Mouse (Mus musculus) cerebellum, postnatal 25 days (tissue): ENCODE measurements around the gene Larp1.

ENCODE experiments used
- DNase-seq, 2 experiments: peaks; one replicate each; pipeline ENCODE4 v3.0.0; 2021; ENCODE audit warnings: mixed read lengths in 2 of 2

Gene Larp1

DNA sequence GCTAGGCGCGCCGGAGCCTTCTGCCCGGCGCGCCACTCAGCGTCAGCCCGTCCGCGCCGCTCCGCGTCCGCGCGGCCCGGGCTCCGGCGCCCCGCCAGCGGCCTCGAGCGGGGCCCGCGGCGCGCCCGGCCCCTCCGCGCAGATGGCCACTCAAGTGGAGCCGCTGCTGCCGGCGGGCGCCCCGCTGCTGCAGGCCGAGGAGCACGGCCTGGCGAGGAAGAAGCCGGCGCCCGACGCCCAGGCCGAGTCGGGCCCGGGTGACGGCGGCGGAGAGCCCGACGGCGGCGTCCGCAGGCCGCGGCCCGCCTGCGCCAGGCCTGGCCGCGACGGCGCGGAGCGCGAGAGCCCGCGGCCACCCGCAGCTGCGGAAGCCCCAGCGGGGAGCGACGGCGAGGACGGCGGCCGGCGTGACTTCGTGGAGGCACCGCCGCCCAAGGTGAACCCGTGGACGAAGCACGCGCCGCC lies at the start of gene Larp1:
Larp1 (plus strand) TSS at position 14 of the 465 bp plus-strand sequence.
- DNase-seq: peak; percentile 79 to 82

DNA sequence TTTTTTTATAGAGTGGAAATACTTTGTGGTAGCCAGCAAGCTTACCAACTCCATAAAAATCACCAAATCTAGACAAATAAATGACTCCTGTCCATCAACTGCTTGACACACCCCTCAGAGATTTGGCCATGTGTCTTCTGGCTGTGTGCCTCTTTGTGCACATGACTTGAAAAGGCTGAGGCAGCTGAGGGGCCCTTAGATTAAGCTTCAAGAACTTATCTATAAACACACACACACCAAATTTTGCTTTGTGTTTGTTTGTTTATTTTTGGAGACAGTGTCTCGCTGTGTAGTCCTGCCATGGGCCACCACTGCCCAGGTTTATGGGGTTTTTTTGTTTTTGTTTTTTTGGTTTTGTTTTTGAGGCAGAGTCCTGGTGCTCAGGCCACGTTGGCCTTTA lies 48.9 kb upstream of the Larp1 start:
- DNase-seq: no peak

DNA sequence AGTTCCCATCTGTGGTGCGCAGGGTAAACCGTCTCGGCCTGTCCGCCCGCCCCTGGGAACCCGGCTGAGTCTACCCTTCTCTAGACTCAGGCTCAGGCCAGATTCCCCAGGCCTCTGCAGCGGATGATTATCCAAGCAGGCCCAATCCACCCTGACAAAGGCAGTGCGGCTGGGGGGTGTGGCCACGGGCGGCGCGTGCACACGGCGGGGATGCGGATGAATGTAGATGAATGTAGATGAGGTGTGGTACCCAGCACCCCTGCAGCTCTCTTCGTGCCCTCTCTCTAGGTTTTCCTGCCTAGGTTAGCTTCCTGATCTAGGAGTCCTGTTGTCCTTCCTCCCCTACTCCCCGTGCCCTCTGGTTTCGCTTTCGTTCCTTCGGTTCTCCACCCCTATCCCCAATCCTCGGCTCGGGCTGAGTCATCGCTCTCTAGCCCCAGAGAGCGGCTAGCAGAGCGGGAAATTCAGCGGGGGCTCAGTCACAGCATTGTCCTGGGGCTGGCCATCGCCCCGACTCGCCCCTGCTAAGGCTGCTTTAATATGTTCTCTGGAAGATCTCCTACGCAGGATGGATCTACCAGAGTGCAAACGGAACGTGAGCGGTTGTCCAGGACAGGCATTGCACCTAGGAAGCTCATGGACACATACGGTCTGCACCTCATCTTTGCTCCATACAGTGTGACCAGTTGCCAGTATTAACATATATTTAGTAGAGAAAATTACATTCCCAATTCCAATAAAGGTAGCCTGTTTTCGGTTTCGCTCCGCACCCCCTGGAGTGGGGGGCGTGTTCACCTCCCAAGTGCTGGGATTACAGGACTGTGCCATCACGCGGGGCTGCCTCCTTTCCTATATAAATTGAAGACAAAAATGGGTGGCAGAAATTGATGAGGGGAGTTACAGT lies 46.2 kb upstream of the Larp1 start:
- peak; percentile 87 to 91 for DNase-seq

DNA sequence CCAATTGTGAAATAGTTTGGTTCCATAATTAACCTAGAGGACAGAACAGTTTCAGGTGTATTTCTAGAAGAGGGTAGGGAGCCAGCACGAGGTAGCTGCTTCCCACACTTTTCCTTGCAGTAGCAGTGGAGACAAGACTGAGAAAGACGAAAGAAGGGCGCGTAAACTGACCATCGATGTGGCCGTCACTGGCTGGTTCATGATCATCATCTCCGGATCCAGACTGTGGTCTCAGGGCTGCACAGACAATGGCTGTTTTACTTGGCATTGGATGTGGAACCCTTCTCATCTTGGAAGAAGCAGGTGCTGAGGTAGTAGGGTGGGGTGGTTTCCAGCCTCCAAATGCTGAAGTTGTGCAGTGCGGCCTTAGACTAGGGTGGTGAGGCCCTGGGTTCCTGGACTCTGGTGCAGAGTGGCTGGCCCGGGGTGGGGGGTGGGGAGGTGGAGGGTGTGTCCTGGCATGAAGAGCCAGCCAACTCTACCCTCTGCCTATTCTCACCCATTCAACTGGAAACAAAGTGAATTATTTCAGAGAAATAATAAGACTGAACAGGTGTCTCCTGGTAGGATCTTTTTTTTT lies 45.5 kb upstream of the Larp1 start:
- DNase-seq: peak in 1 of 2 experiments; percentile 19

GRCm38 (mm10) chr11:57966630-57967029 lies 42.2 kb upstream of the Larp1 start:
- DNase-seq: no peak

- DNase-seq: no peak
Measured at GRCm38 (mm10) chr11:57968301-57968700, 40.6 kb upstream of the Larp1 start.

GRCm38 (mm10) chr11:57970541-57970940 lies 38.3 kb upstream of the Larp1 start:
- DNase-seq: no peak

DNA sequence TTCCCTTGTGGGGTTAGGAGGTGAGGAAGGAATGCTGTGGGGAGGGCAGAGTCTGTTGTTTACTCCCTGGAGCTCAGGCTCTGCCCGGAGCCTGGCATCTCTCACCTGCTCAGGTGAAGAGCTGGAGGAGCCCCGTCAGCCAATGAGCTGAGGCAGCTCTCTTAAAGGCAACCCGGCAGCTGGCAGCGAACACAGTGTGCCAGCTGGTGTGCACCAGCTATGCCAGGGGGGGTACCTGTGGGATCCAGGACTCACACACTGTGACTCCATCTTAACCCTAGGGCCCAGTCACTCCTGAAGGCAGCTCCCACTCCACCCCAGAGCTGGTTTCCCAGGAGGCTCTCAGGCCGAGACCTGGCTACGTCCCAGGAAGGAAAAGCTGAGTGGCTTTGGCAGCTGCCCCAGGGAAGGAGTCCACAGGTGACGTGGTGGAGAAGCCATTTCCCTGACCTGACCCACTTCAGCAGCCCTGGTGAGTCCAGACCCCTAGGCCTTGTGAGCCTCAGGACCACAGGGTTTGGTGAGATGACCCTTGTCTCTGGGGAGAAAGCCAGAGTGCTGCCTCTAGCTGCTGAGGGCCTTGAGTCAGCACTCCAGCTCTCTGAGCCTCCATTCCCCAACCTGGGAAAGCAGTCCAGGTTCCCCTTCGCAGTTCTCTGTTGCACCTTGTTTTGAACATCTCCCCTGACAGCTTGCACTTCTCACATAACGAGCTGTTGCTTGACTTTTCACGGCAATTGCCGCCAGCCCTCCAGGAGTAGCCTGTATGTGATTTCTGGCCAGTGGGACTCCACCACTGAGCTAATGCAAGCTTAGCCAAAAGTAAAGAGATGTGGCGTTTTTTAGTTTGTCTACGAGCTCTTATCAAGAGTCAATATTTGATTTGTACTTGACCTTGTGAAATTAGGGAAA lies 35.6 kb upstream of the Larp1 start:
- DNase-seq: peak; percentile 72 to 76

GRCm38 (mm10) chr11:57973913-57974234 lies 35.0 kb upstream of the Larp1 start:
- DNase-seq: no peak

- DNase-seq: no peak
Measured at GRCm38 (mm10) chr11:57975876-57976275, 33.0 kb upstream of the Larp1 start.

GRCm38 (mm10) chr11:57977681-57978080 lies 31.2 kb upstream of the Larp1 start:
- no peak for DNase-seq

GRCm38 (mm10) chr11:57979621-57980020 lies 29.2 kb upstream of the Larp1 start:
- DNase-seq: no peak

GRCm38 (mm10) chr11:57981083-57981809 lies 27.6 kb upstream of the Larp1 start:
- no peak for DNase-seq

DNA sequence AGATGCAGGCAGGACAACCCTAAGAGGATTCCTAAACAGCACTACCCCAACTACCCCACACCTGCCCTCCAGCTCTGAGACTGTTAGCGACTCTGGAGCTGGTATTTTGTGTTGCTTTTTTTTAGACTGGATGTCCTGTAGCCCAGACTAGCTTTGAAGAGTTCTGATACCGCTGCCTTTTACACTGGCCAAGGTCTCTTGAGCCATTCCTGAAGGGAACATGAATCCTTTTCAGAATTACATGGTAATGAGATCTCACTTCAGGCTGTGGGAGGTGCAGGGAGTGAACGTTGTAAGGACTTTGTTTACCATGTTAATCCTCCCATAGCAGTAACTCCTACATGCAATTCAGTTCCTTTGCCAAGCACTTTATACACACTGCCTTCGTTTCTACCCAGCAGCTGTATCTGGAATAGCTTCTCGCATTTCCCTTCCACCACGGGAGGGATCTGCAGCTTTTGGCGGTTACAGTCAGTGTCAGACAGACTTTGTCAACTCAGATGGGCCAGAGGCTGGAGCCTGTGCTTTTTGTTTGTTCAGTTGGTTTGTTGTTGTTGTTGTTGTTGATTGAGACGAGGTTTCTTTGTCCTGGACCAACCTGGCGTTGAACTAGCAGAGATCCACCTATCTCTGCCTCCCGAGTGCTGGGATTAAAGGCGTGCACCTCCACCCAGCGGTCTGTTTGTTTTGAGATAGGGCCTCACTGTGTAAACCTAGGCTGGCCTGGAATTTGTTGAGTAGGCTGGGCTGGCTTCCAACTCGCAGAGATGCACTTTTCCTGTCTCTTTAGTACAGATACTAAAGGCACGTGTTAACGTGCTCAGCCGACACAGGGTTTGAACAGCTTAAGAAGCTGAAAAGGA lies 25.2 kb upstream of the Larp1 start:
- DNase-seq: no peak

DNA sequence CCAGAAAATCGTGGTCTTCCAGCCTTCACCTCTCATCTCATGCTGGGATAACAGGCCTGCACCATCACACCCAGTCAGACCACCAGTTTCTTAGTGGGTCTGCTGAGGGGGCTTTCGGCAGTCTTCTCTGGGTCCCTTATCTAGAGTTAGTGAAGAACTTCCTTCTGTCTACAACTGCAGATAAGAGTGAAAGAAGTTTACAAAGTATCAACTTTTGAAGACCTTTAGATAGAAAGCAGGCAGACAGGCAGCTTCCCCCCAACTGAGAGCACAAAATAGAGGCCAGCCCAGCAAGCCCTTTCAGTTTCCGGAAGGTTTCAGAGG lies 24.6 kb upstream of the Larp1 start:
- DNase-seq: no peak

DNA sequence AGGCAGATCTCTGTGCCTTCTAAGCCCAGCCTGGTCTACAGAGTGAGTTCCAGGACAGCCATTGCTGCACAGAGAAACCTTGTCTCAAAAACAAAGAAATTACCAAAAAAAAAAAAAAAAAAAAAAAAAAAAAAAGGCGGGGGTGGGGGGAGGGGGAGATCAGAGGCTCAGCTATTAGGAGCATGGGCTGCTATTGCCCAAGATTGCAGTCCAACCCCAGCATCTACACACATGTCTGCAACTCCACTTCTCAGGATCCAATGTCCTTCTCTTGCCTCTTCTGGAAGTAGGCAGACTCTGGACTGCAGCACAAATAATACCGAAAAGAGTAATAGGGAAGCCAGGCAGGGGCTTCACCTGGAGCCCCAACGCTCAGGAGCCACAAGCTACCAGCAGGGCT lies 23.4 kb upstream of the Larp1 start:
- no peak for DNase-seq

- no peak for DNase-seq
Measured at GRCm38 (mm10) chr11:57986053-57986452, 22.8 kb upstream of the Larp1 start.

DNA sequence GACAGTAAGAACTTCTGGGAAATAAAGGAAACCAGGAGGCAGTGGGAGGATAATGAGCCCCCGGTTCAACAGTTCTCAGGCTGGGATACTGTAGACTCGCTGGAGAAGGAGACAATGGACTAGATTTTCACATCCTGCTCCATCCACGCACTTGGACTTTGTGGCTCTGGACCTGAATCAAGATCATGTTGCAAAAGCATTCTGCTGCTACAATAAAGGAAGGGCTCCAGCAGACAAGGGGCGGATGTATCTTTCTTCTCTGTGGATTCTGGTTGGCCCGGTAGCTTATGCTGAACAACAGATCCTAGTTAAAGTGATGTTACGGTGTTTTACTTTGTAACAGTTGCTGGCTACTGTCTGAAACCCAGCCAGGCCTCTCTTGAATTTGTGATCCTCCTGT lies 22.4 kb upstream of the Larp1 start:
- no peak for DNase-seq

GRCm38 (mm10) chr11:57986861-57987260 lies 22.0 kb upstream of the Larp1 start:
- no peak for DNase-seq

- no peak for DNase-seq
Measured at GRCm38 (mm10) chr11:57998168-57998567, 10.7 kb upstream of the Larp1 start.

DNA sequence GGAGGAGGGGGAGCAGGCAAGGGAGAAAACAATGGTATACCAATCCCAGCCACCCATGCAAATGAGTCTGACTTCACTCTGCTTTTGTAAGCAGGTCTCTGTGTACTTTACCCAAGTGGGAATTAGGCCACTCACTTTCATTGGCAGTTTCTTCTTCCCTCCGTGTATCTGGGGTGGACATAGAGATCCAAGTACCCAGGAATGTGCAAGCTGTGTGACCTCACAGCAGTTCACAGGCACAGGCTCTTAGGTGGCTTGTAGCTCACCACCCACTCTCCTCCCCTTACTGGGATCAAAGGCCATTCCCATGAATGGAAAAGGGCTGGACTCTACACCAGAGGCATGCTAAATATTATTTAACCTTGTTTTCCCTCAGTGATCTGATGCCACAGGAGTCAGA lies 10.0 kb upstream of the Larp1 start:
- DNase-seq: no peak

DNA sequence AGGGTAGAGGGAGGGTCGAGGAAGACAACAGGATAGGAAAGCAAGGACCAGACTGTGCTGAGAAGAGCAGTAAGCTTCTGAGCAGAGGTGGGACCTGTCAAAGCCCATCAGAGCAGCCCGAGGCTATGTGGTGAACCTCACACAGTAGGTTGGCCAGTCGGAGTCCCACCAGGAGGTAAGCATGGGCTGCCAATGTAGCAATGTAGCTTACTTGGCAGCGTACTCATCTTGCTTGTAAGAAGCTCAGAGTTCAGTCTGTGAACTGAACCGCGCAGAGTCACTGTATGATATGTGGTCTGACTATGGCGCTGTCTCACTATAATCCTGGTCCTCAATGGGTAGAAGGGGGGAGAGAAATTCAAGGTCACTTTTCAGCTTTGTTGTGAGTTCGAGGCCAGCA lies 5.7 kb upstream of the Larp1 start:
- DNase-seq: no peak
